Mouse (Mus musculus): ENCODE data around the gene Glrx. TPM values are rescaled to one million over a fixed set of nuclear protein-coding genes. Genes with fewer than 3 reads are reported as not detected.

The Glrx gene
- total and polyA plus RNA-seq, 2 experiments from 2014 or later = 105 to 156 TPM

GRCm38 (mm10) chr13:75798413-75799302 lies 41.0 kb upstream of the Glrx start:
- no peaks in the 10 kb centered on the region for H3K27me3 ChIP-seq (ENCODE audit: control insufficient read depth, insufficient read depth, low read length)
- DNase-seq (ENCODE audit: low spot score) = no peak
- H3K9me3 ChIP-seq (replicated peaks; ENCODE audit: control insufficient read depth, low read length) = no peaks in the 10 kb centered on the region
- ATAC-seq (ENCODE audit: insufficient read depth, low read depth) = no peak
- H3K36me3 ChIP-seq (replicated peaks; ENCODE audit: control insufficient read depth, insufficient read depth, low read length) = no peaks in the 10 kb centered on the region
- no peak overlapping the region for H3K27ac ChIP-seq (ENCODE audit: low read depth)
- no peak overlapping the region for H3K4me3 ChIP-seq (ENCODE audit: low read depth, low read length)
- WGBS = 59% methylated on average over 7 of the region's 7 CpGs
- H3K4me1 ChIP-seq (ENCODE audit: control insufficient read depth, insufficient read depth) = 0 out of 2 replicates have a peak, but pooled peaks cover 3% of the 10 kb centered on the region
- no peak overlapping the region for H3K4me2 ChIP-seq (ENCODE audit: low read depth, low read length)
- H3K9ac ChIP-seq (replicated peaks; ENCODE audit: low read depth, low read length) = no peak overlapping the region
- TF ChIP-seq CTCF (IDR thresholded peaks at IDR 0.05; ENCODE audit: low read depth) (peak; percentile 16; the same call in 1 of the 2 replicates), EP300 (IDR thresholded peaks at IDR 0.05; ENCODE audit: low read depth) (no peak)

- Histone ChIP-seq H3K4me1 (ENCODE audit: control insufficient read depth, insufficient read depth) (0 out of 2 replicates have a peak, but pooled peaks cover 3% of the 10 kb centered on the region), H3K27ac (ENCODE audit: low read depth) (no peak overlapping the region), H3K9ac (replicated peaks; ENCODE audit: low read depth, low read length) (no peak overlapping the region), H3K4me2 (ENCODE audit: low read depth, low read length) (no peak overlapping the region), H3K36me3 (replicated peaks; ENCODE audit: control insufficient read depth, insufficient read depth, low read length) (no peaks in the 10 kb centered on the region), H3K9me3 (replicated peaks; ENCODE audit: control insufficient read depth, low read length) (no peaks in the 10 kb centered on the region), H3K4me3 (ENCODE audit: low read depth, low read length) (no peak overlapping the region), H3K27me3 (ENCODE audit: control insufficient read depth, insufficient read depth, low read length) (no peaks in the 10 kb centered on the region)
- 76% methylated on average over 3 of the region's 3 CpGs for WGBS
- DNase-seq (ENCODE audit: low spot score) = no peak
- no peak for TF ChIP-seq CTCF (IDR thresholded peaks at IDR 0.05; ENCODE audit: low read depth)
- TF ChIP-seq EP300 (IDR thresholded peaks at IDR 0.05; ENCODE audit: low read depth) = no peak
- no peak for ATAC-seq (ENCODE audit: insufficient read depth, low read depth)
These were observed 40.2 kb upstream of the Glrx start for GRCm38 (mm10) chr13:75799421-75799820.

- no peak for TF ChIP-seq EP300 (IDR thresholded peaks at IDR 0.05; ENCODE audit: low read depth)
- TF ChIP-seq CTCF (IDR thresholded peaks at IDR 0.05; ENCODE audit: low read depth) = no peak
These were observed 31.7 kb upstream of the Glrx start for GRCm38 (mm10) chr13:75807969-75808368.

GRCm38 (mm10) chr13:75809957-75810356 lies 29.7 kb upstream of the Glrx start:
- Histone ChIP-seq H3K9me3 (replicated peaks; ENCODE audit: control insufficient read depth, low read length) (no peaks in the 10 kb centered on the region), H3K9ac (replicated peaks; ENCODE audit: low read depth, low read length) (no peak overlapping the region), H3K4me1 (ENCODE audit: control insufficient read depth, insufficient read depth) (no peaks in the 10 kb centered on the region), H3K27me3 (ENCODE audit: control insufficient read depth, insufficient read depth, low read length) (no peaks in the 10 kb centered on the region), H3K4me2 (ENCODE audit: low read depth, low read length) (no peak overlapping the region), H3K27ac (ENCODE audit: low read depth) (no peak overlapping the region), H3K4me3 (ENCODE audit: low read depth, low read length) (no peak overlapping the region), H3K36me3 (replicated peaks; ENCODE audit: control insufficient read depth, insufficient read depth, low read length) (no peaks in the 10 kb centered on the region)
- 77% methylated on average over 1 of the region's 1 CpGs for WGBS
- no peak for TF ChIP-seq CTCF (IDR thresholded peaks at IDR 0.05; ENCODE audit: low read depth)
- TF ChIP-seq EP300 (IDR thresholded peaks at IDR 0.05; ENCODE audit: low read depth) = no peak
- ATAC-seq (ENCODE audit: insufficient read depth, low read depth) = no peak
- no peak for DNase-seq (ENCODE audit: low spot score)

More at GRCm38 (mm10) chr13:75807969-75808368, 31.7 kb upstream of the Glrx start:
- H3K27me3 ChIP-seq (ENCODE audit: control insufficient read depth, insufficient read depth, low read length) = no peaks in the 10 kb centered on the region
- H3K36me3 ChIP-seq (replicated peaks; ENCODE audit: control insufficient read depth, insufficient read depth, low read length) = no peaks in the 10 kb centered on the region
- H3K27ac ChIP-seq (ENCODE audit: low read depth) = no peak overlapping the region
- no peak overlapping the region for H3K4me2 ChIP-seq (ENCODE audit: low read depth, low read length)
- WGBS = 83% methylated on average over 1 of the region's 1 CpGs
- ATAC-seq (ENCODE audit: insufficient read depth, low read depth) (no peak), DNase-seq (ENCODE audit: low spot score) (no peak)
- H3K9ac ChIP-seq (replicated peaks; ENCODE audit: low read depth, low read length) = no peak overlapping the region
- H3K4me1 ChIP-seq (ENCODE audit: control insufficient read depth, insufficient read depth) = no peaks in the 10 kb centered on the region
- no peaks in the 10 kb centered on the region for H3K9me3 ChIP-seq (replicated peaks; ENCODE audit: control insufficient read depth, low read length)
- H3K4me3 ChIP-seq (ENCODE audit: low read depth, low read length) = no peak overlapping the region

GRCm38 (mm10) chr13:75817183-75817582 lies 22.5 kb upstream of the Glrx start:
- no peaks in the 10 kb centered on the region for H3K4me1 ChIP-seq (ENCODE audit: control insufficient read depth, insufficient read depth)
- H3K4me3 ChIP-seq (ENCODE audit: low read depth, low read length) = no peak overlapping the region
- H3K36me3 ChIP-seq (replicated peaks; ENCODE audit: control insufficient read depth, insufficient read depth, low read length) = no peaks in the 10 kb centered on the region
- no peaks in the 10 kb centered on the region for H3K9me3 ChIP-seq (replicated peaks; ENCODE audit: control insufficient read depth, low read length)
- H3K9ac ChIP-seq (replicated peaks; ENCODE audit: low read depth, low read length) = no peak overlapping the region
- H3K27ac ChIP-seq (ENCODE audit: low read depth) = no peak overlapping the region
- WGBS = 87% methylated on average over 2 of the region's 2 CpGs
- H3K4me2 ChIP-seq (ENCODE audit: low read depth, low read length) = no peak overlapping the region
- ATAC-seq (ENCODE audit: insufficient read depth, low read depth) (no peak), DNase-seq (ENCODE audit: low spot score) (no peak)
- TF ChIP-seq EP300 (IDR thresholded peaks at IDR 0.05; ENCODE audit: low read depth) = no peak
- TF ChIP-seq CTCF (IDR thresholded peaks at IDR 0.05; ENCODE audit: low read depth) = no peak
- H3K27me3 ChIP-seq (ENCODE audit: control insufficient read depth, insufficient read depth, low read length) = no peaks in the 10 kb centered on the region
